Mouse (Mus musculus) liver, embryonic 14.5 days (tissue): ENCODE data around the gene Magi3. TPM values are rescaled to one million over a fixed set of nuclear protein-coding genes. Genes with fewer than 3 reads are reported as not detected.

Experiments
- ATAC-seq: fragments of 200-750 bp; cut with Nextera tagmentation; 2 replicates; pipeline ENCODE4 v1.8.0; 2017; ENCODE audit warnings: moderate number of reproducible peaks, mild to moderate bottlenecking, moderate library complexity; ENCODE audit not compliant: insufficient read depth
- DNase-seq, 3 experiments: peaks; one replicate each; pipeline ENCODE4 v3.0.0-alpha.2; 2012 to 2013; ENCODE audit warnings: low read depth in 3 of 3, low spot score in 3 of 3
- H3K27ac ChIP-seq: fragments of 300-500 bp; sonication (generic); 2 replicates; pipeline ENCODE4 v1.5.1; 2014; ENCODE audit warnings: moderate library complexity, mild to moderate bottlenecking, control low read depth, inconsistent platforms
- H3K27me3 ChIP-seq: fragments of 300-500 bp; sonication (generic); 2 replicates; pipeline ENCODE4 v1.6.1; 2014; ENCODE audit warnings: mild to moderate bottlenecking, low read length, moderate library complexity; ENCODE audit not compliant: control insufficient read depth, insufficient read depth
- H3K36me3 ChIP-seq: fragments of 300-500 bp; sonication (generic); replicated peaks from 2 replicates; pipeline ENCODE4 v1.6.1; 2014; ENCODE audit warnings: low read depth; ENCODE audit not compliant: control insufficient read depth, insufficient read depth
- H3K4me1 ChIP-seq, 2 experiments: fragments of 200-500 bp in 1 of 2; fragments of 300-500 bp in 1 of 2; sonication (generic) in 1 of 2; replicated peaks; 2 replicates each; pipeline ENCODE4 v1.6.1; 2012 to 2014; ENCODE audit warnings: antibody characterized with exemption in 1 of 2, inconsistent platforms in 1 of 2, low read length in 1 of 2; ENCODE audit not compliant: control insufficient read depth in 2 of 2, insufficient read depth in 2 of 2
- H3K4me2 ChIP-seq: fragments of 300-500 bp; sonication (generic); 2 replicates; pipeline ENCODE4 v1.6.1; 2014; ENCODE audit warnings: low read depth, mild to moderate bottlenecking, control low read depth, moderate library complexity
- H3K4me3 ChIP-seq, 2 experiments: fragments of 200-500 bp in 1 of 2; fragments of 300-500 bp in 1 of 2; sonication (generic) in 1 of 2; 2 replicates each; pipeline ENCODE4 v1.5.1; 2012 to 2014; ENCODE audit warnings: low read depth in 2 of 2, low read length in 2 of 2, mild to moderate bottlenecking in 2 of 2, control low read depth in 1 of 2, inconsistent platforms in 1 of 2, moderate library complexity in 1 of 2; ENCODE audit not compliant: insufficient read depth in 1 of 2
- H3K9ac ChIP-seq: fragments of 300-500 bp; sonication (generic); replicated peaks from 2 replicates; pipeline ENCODE4 v1.6.1; 2014; ENCODE audit warnings: mild to moderate bottlenecking, control low read depth, moderate library complexity
- H3K9me3 ChIP-seq: fragments of 300-500 bp; sonication (generic); 2 replicates; pipeline ENCODE4 v1.6.1; 2016; ENCODE audit warnings: low read length, mixed read lengths; ENCODE audit not compliant: control insufficient read depth
- CTCF ChIP-seq: IDR thresholded peaks from 2 replicates; pipeline ENCODE4 v1.5.1; 2016; ENCODE audit warnings: antibody characterized with exemption, low read depth, control low read depth
- EP300 ChIP-seq: IDR thresholded peaks from 2 replicates; pipeline ENCODE4 v1.6.1; 2016; ENCODE audit warnings: antibody characterized with exemption, low read depth
- WGBS: fragments of 180-500 bp; shearing (Covaris S2); extraction: QIAGEN DNeasy Blood & Tissue Kit; methylation state at CpG from one replicate; pipeline ENCODE4 v1.1.7; 2014; ENCODE audit not compliant: insufficient replicate concordance; 5-methylcytosine and 5-hydroxymethylcytosine counted together
- polyA plus RNA-seq, 2 experiments: library from polyadenylated mRNA; depleted of rRNA in 1 of 2; stranded (reverse) in 1 of 2; unstranded in 1 of 2; fragments of >200 nt; fragmentation: Nextera tagmentation in 1 of 2; extraction: Ambion mirVana in 1 of 2; gene quantifications; 2 replicates each; pipeline versions ENCODE4 v1.2.1 to v1.2.3; 2012 to 2014

The Magi3 gene
- polyA plus RNA-seq (2012; rRNA removed): 1.5 and 2.1 TPM in 2 replicates
- 1.3 and 1.4 TPM in 2 replicates for polyA plus RNA-seq (2014; fragmentation: Nextera tagmentation; extraction: Ambion mirVana)

GRCm38 (mm10) chr3:104220295-104220965 lies at the start of gene Magi3:
Gene Magi3 (minus strand): TSS chr3:104220374.
- Histone ChIP-seq H3K36me3 (no peaks in the 10 kb centered on the region), H3K9ac (peak within 1 kb of the TSS; percentile 75), H3K9me3 (no peaks in the 10 kb centered on the region), H3K27me3 (peaks cover 18% of the 10 kb centered on the region), H3K27ac (no peak within 1 kb of the TSS), H3K4me3 (peak within 1 kb of the TSS; percentile 77 to 81), H3K4me1 (peaks cover 10 to 15% of the 10 kb centered on the region in 2 experiments), H3K4me2 (peak within 1 kb of the TSS; percentile 95)
- DNase-seq: peak; percentile 91 to 93 (median 91)
- TF ChIP-seq CTCF (no peak), EP300 (no peak)
- peak; percentile 97 for ATAC-seq
- WGBS: under 1% methylated on average over 46 of the region's 46 CpGs

- H3K9me3 ChIP-seq: no peaks in the 10 kb centered on the region
- no peaks in the 10 kb centered on the region for H3K27me3 ChIP-seq
- TF ChIP-seq CTCF (no peak), EP300 (no peak)
- H3K27ac ChIP-seq: no peak overlapping the region
- no peaks in the 10 kb centered on the region for H3K4me1 ChIP-seq
- DNase-seq: no peak
- H3K4me2 ChIP-seq: no peak overlapping the region
- no peak overlapping the region for H3K4me3 ChIP-seq
- no peak for ATAC-seq
- no peak overlapping the region for H3K9ac ChIP-seq
- no peaks in the 10 kb centered on the region for H3K36me3 ChIP-seq
- WGBS: 74% methylated on average over 6 of the region's 6 CpGs
Observed at GRCm38 (mm10) chr3:104264530-104265145, 44.5 kb upstream of the Magi3 start.

DNA sequence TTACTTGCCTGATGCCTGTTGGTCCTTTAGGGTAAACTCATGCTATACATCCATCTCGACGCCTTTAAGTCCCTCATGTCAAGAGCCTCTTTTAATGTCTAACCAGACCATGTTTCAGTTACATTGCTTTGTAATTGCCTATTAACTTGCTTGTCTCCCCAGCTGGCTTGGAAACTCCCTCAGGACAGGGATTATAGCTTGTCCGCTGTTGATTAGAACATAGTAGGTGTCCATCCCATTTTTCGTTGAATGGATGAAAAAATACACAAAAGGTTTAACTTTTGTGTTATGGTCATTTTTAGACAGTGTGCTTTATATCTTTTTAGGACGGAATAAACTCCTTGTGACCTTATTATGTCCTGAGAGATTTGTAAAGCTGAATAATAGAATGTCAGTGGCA lies 40.0 kb upstream of the Magi3 start:
- WGBS: 66% methylated on average over 5 of the region's 5 CpGs
- ATAC-seq (no peak), DNase-seq (no peak)
- Histone ChIP-seq H3K27me3 (no peaks in the 10 kb centered on the region), H3K4me3 (no peak overlapping the region), H3K27ac (no peak overlapping the region), H3K9ac (no peak overlapping the region), H3K36me3 (no peaks in the 10 kb centered on the region), H3K4me1 (no peaks in the 10 kb centered on the region), H3K9me3 (no peaks in the 10 kb centered on the region), H3K4me2 (no peak overlapping the region)
- TF ChIP-seq CTCF (no peak), EP300 (no peak)

- H3K4me3 ChIP-seq: no peak overlapping the region
- TF ChIP-seq CTCF (no peak), EP300 (no peak)
- no peaks in the 10 kb centered on the region for H3K27me3 ChIP-seq
- no peaks in the 10 kb centered on the region for H3K36me3 ChIP-seq
- H3K4me2 ChIP-seq: no peak overlapping the region
- WGBS: 68% methylated on average over 4 of the region's 4 CpGs
- H3K9me3 ChIP-seq: no peaks in the 10 kb centered on the region
- no peak for DNase-seq
- no peak overlapping the region for H3K9ac ChIP-seq
- no peak overlapping the region for H3K27ac ChIP-seq
- ATAC-seq: no peak
- no peaks in the 10 kb centered on the region for H3K4me1 ChIP-seq
Observed at GRCm38 (mm10) chr3:104259168-104259567, 39.0 kb upstream of the Magi3 start.

GRCm38 (mm10) chr3:104257041-104257440 lies 36.9 kb upstream of the Magi3 start:
- no peak for ATAC-seq
- Histone ChIP-seq H3K27me3 (no peaks in the 10 kb centered on the region), H3K36me3 (no peaks in the 10 kb centered on the region), H3K9ac (no peak overlapping the region), H3K4me3 (no peak overlapping the region), H3K27ac (no peak overlapping the region), H3K4me1 (no peaks in the 10 kb centered on the region), H3K9me3 (no peaks in the 10 kb centered on the region), H3K4me2 (no peak overlapping the region)
- WGBS: 69% methylated on average over 3 of the region's 3 CpGs
- TF ChIP-seq EP300 (no peak), CTCF (no peak)
- no peak for DNase-seq
